Mouse (Mus musculus) embryonic stem cell, embryonic (primary cell): ENCODE measurements at regions not wholly inside any gene's neighbourhood (a gene's known extent, or its start where the extent isn't known, plus 50 kb on each side); places are given as distances from the start of the nearest gene placed in this dataset.

ENCODE experiments used
- CTCF ChIA-PET, 4 experiments: fragments of 300-600 bp in 2 of 4; fragments of 350-600 bp in 2 of 4; sonication (Branson Sonifier 250); formaldehyde crosslinking; loops; one replicate each; lab custom pipeline; 2022; ENCODE audit warnings: inconsistent platforms in 2 of 4; lab: Charles Lee
- POLR2A ChIA-PET, 4 experiments: fragments of 300-600 bp in 2 of 4; fragments of 350-600 bp in 2 of 4; sonication (Branson Sonifier 250); formaldehyde crosslinking; loops; one replicate each; lab custom pipeline; 2022; ENCODE audit warnings: antibody characterized with exemption in 4 of 4, inconsistent platforms in 1 of 4; lab: Charles Lee

DNA sequence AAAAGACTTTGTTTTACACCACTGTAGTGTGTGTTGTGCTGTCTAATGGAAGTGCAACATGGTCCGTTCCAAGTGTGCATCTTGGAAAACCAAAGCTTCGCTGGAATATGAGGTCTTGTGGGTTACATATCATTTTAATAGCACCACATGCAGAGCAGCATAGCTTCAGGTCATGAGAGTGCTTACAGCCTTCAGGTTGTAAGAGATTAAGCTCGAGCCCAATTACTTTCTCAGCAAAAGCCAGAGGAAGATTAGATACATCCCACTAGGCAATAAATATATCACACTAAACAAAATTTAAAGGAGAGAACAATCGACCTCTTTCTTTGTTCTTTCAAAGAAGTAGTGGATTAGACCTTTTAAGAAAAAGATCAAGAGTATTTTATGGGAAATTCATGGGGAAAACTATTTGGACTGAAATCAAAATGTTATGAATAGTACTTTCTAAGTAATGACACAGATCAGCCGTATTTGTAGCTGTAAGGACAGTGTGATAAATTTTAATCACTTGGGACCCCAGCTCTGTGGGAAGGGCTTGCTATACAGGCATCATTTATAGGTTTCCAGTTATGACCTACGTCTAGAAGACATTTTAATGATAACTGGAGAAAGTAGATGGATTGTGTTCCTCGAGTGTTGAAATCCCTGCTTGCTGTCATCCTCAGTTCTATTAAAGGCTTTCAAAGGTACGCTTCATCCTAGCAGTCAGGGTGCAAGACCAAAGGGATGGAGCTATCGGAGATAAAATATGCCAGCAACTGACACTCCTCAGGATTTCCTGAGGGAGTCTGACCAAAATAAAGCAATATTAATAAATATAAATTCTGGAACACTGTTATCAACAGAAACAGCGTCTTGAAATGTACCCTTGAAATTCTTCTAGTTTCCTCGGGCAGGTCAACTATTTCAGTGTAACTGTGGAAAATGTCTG is 101.3 kb upstream of the Tcf21 start:
- ChIA-PET CTCF (interaction anchor here in 1 of 4 experiments (0.6 kb wide), 1 partner anchor 72 kb away, joined by 3 read pairs; no protein-coding TSS in a partner anchor), POLR2A (no interaction called here)

GRCm38 (mm10) chr10:22919869-22920268 is 99.9 kb upstream of the Tcf21 start:
- ChIA-PET CTCF (interaction anchor here in 1 of 4 experiments (0.5 kb wide), 1 partner anchor 252 kb away, joined by 3 read pairs; no protein-coding TSS in a partner anchor), POLR2A (interaction anchor here in 1 of 4 experiments (0.9 kb wide), 1 partner anchor 96 kb away, joined by 3 read pairs; no protein-coding TSS in a partner anchor)

DNA sequence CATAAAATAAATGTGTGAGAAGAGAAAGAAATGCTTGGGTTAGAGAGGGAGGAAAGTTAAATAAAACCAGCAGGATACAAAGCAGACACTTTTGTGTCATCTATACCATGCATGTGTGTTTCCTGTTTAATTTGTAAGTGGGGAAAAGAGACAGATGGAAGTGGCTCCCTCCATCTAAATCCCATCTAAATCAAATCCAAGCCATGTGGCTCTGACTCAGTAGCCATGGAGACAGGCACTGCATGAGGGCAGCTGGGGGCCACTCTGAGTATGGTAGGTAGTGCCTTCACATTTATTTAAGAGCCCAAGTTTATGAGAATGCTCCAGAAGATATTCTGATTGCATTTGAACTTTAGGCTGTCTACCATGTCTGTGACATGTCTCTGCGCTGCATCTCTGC is 97.8 kb upstream of the Tcf21 start:
- ChIA-PET CTCF (no interaction called here), POLR2A (no interaction called here)

- POLR2A ChIA-PET, result no interaction called here
- CTCF ChIA-PET, result no interaction called here
Observed at GRCm38 (mm10) chr10:22915785-22916514, 96.0 kb upstream of the Tcf21 start.

- CTCF ChIA-PET, result no interaction called here
- POLR2A ChIA-PET, result no interaction called here
Observed at GRCm38 (mm10) chr10:22913112-22913511, 93.1 kb upstream of the Tcf21 start.

DNA sequence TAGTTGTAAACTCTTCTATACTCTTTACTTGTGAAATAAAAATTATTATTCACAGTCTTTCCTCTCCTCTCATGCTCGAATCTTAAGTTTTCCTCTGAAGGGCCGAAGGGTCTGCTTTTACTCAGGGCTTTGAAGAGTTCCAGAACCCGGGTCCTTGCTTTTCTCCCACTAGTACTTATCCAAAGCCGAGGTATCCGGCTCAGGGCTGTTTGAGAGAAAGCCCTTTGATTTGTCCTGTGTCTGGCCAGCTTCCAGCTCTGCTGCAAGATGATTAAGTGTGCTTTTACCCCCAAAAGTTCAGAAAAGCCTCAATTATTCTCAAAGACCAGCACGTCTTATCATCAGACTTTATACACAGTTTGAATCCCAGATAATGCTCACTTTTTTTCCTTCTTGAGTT is 88.7 kb upstream of the Tcf21 start:
- POLR2A ChIA-PET, result no interaction called here
- CTCF ChIA-PET, result no interaction called here

DNA sequence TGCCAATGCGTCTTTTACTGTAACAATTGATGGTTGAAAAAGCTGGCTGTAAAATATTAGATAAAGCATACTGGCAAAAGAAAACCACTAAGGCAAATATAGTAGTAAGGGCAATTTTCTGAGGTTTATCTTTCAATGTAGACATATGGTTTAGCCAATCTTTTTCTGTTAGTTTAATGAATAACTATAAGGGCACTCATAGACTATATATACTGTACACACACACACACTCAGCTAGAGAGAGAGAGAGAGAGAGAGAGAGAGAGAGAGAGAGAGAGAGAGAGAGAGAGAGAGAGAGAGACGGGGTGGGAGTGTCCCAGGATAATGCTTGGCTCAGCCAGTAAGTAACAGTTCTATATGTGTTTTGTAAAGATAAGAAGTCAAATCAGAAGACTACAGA is 85.3 kb upstream of the Tcf21 start:
- CTCF ChIA-PET, result no interaction called here
- POLR2A ChIA-PET, result no interaction called here

DNA sequence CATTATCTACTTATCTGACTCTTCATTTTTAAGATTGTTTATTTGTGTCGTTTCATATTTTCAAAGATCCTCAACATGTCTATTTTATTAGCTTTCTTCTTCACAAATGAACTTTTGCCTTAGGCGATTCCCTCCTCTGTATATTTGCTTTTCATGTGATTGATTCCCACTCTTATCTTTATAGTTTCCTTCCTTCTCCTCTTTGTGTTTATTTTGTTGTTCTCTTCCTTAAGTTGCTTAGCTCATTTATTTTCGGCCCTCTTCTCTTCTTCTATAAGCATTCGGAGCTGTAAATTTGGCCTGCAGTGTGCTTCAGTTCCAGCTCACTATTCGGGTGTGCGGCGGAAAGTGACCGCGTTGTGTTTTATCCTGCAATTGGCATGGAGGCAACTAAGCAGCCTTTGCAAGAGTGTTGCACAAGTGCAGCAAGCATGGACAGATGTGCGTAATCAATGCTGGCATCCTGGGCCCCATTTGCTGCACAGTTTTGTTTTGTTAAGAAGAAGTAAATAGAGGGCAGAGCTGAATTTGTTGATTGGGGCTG is 73.5 kb upstream of the Tcf21 start:
- CTCF ChIA-PET, result interaction anchor here in 3 of 4 experiments (0.7 kb wide), 3 partner anchors 14 to 1406 kb away, joined by 3 to 7 read pairs (median 3); no protein-coding TSS in a partner anchor
- POLR2A ChIA-PET, result no interaction called here

DNA sequence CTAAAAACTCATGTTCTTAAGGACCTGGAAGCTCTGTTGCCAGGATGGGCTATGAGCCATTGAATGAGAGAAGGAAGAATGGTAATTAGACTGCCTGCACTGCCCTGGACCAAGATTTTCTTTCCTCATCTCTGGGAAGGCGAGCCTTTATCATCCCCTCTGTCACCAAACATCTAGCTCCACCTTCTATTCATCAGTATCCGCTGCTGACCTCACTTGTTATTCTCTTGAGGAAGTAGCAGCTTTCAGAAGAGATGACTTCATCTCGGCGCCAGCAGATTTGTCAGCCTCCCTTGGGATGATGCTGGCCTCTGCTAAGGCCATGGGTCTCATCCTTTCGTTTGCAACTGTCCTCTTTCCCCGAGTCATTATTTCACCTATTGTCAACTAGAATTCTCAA is 67.5 kb upstream of the Tcf21 start:
- ChIA-PET CTCF (no interaction called here), POLR2A (no interaction called here)

DNA sequence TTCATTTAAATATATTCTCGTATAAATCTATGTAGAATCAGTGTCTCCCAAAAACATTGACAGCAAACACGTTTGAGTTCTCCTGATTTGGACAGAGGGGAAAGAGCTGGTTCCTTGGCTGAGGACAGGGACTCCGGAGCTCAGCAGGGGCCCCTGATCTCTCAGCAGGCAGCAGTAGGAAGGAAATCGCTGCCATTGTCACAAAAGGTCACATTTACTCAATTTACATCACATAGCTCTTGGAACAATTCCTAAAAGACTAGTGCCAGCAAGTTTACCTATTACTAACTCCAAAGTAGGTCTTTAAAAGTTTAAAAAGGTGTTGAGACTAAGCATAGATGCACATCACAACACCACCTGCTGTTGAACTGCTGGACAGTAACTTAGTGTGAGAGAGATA is 59.7 kb upstream of the Tcf21 start:
- POLR2A ChIA-PET, result no interaction called here
- CTCF ChIA-PET, result interaction anchor here in 2 of 4 experiments (0.8 to 1.0 kb wide), 2 partner anchors 21 to 22 kb away, joined by 3 to 4 read pairs; no protein-coding TSS in a partner anchor

- POLR2A ChIA-PET, result no interaction called here
- CTCF ChIA-PET, result no interaction called here
Observed at GRCm38 (mm10) chr10:22877536-22878130, 57.7 kb upstream of the Tcf21 start.

DNA sequence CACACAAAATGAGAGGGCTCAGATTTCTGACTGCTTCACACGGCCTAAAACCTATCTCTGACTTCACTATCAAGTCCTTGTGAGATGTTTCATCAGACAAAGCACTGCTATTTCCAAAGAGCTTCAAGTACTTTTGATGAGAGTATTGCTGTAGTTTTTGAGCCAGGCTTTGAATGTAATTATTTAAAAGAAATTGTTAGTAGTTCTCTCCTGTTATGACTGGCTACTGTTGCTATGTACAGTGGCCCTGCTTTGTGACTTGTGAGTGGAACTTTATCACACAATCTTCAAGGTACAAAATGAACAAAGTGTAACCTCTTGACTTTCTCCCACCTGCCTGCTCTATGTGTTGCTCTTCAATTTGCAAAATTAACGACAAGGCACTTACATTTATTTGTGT is 57.1 kb upstream of the Tcf21 start:
- ChIA-PET POLR2A (no interaction called here), CTCF (no interaction called here)

DNA sequence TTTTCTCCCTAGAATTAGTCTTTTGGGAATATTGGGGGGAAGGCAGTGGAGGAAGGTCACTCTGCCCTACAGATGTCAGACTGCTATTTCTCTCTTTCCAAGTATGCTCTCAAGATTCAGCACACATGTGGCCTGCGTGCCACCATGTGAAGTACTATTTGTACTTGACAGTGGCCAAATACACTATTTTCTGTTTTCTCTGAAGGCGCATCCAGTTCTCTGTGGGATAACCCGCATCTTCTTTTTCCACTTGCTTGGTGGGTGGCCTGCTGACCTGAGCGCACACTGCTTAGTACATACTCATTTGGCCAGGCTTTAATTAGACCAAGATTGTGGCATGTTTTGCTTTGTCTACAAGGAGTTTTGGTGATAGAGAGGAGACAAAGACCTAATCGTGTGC is 55.7 kb upstream of the Tcf21 start:
- ChIA-PET CTCF (no interaction called here), POLR2A (no interaction called here)

- ChIA-PET CTCF (no interaction called here), POLR2A (no interaction called here)
Observed at GRCm38 (mm10) chr10:22875181-22875580, 55.2 kb upstream of the Tcf21 start.
